Mouse (Mus musculus): ENCODE results near the gene Cldn2. TPM values are rescaled to one million over a fixed set of nuclear protein-coding genes. Genes with fewer than 3 reads are reported as not detected.

Gene Cldn2
- polyA plus RNA-seq, 1 experiment from 2014 or later: 0.68 TPM

DNA sequence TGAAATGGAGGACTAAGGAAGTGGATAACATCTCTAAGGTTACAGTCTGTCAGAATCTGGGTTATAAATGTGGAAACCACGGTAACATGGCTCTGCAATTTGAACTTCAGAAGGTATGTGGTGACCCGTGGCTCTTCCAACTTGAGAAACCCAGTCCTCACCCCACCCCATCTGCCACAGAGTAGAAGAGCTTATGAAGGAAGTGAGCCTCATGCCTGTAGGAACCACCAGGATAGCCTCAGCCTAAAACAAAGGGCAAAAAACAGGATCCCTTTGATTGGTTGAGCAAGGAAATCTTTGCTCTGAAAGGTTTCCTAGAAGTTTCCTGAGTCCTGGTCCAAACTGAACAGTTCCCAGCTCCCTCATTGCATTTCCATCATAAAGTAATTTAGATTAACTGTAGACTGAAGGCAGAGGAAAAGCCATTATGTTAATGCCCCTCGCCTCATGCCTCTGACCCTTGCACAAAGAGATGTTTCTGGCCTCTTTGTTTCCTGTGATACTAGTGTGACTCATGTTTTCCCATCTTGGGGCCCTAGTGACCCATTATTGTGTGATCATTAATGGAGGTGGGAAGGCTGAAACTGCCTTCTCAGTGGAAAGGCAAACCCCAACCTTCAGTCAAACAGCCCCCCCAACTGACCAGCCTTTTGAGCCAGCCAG lies 12.1 kb downstream of the Cldn2 start:
- Histone ChIP-seq H3K27ac (no peak overlapping the region), H3K4me1 (no peaks in the 10 kb centered on the region), H3K36me3 (no peaks in the 10 kb centered on the region), H3K9ac (no peak overlapping the region), H3K9me3 (replicated peaks) (no peaks in the 10 kb centered on the region), H3K4me2 (replicated peaks) (no peak overlapping the region), H3K4me3 (no peak overlapping the region), H3K27me3 (peaks cover 8% of the 10 kb centered on the region; the same call in 1 of the 2 replicates)
- no peak for ATAC-seq (ENCODE audit: low FRiP score)
- 53% methylated on average over 3 of the region's 3 CpGs for WGBS

DNA sequence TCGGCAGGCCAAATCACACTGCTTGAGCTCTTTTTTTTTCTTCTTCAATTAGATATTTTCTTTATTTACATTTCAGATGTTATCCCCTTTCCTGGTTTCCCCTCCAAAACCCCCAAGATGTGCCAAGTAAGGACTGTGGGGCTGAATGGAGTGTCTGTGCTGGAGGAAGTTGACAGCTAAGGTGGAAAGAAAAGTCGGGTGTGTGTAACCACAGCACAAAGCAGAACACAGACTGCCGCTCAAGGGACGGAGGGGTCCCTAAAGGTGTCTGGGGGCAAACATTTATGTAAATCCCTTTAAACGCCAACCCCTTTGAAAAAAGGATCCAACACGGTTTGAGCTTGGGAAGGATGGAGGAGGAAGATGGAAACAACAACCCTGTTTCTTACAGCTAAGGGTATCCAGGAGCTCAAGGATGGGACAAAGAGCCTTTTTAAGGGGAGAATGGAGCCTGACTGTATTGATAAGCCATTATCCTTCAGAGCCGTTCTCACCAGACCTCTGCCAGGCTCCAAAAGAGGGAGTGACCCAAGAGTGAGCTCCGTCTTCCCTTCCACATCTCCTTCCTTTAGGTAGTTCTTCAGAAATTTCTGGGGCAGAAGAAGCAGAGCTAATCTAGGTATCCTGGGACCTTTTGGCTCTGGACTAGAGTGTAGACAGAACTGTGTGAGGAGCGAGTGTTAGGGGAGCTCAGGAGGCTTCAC lies 12.8 kb downstream of the Cldn2 start:
- Histone ChIP-seq H3K27ac (no peak overlapping the region), H3K36me3 (no peaks in the 10 kb centered on the region), H3K9me3 (replicated peaks) (no peaks in the 10 kb centered on the region), H3K9ac (no peak overlapping the region), H3K4me2 (replicated peaks) (no peak overlapping the region), H3K27me3 (peaks cover 8% of the 10 kb centered on the region; the same call in 1 of the 2 replicates), H3K4me1 (no peaks in the 10 kb centered on the region), H3K4me3 (no peak overlapping the region)
- no peak for ATAC-seq (ENCODE audit: low FRiP score)
- WGBS: 68% methylated on average over 9 of the region's 9 CpGs

DNA sequence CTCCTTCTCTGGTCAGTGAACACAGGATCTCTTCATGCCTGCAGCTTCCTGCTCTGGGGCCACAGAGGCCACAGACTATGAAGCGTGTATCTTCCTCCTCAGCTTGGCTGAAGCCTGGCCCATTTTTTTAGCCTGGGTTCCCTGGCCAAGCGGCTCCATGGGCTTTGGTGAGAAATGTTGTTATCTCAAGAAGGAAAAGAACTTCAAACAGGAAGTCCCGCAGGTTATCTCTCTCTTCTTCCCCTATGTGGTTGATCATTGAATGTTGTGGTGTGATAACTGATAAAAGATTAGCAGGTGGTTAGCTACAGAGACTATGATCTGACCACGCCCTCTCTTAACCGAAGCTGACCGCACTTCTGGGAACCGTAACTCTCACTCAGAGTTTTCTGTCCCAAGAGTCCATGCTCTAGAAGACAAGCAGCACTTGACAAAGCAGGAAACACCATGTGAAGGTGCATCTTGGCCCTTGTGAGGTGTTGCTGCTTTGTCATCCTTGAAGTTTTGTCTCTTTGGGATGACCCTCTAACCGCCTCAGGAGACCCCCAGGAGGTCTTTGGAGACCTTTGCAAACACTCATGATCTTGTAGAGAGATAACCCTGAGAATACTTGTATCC lies 13.5 kb downstream of the Cldn2 start:
- H3K4me3 ChIP-seq: no peak overlapping the region
- no peak overlapping the region for H3K4me2 ChIP-seq (replicated peaks)
- H3K9ac ChIP-seq: no peak overlapping the region
- H3K4me1 ChIP-seq: no peaks in the 10 kb centered on the region
- H3K9me3 ChIP-seq (replicated peaks): no peaks in the 10 kb centered on the region
- ATAC-seq (ENCODE audit: low FRiP score): no peak
- H3K27ac ChIP-seq: no peak overlapping the region
- H3K36me3 ChIP-seq: no peaks in the 10 kb centered on the region
- 89% methylated on average over 8 of the region's 8 CpGs for WGBS
- peaks cover 8% of the 10 kb centered on the region; the same call in 1 of the 2 replicates for H3K27me3 ChIP-seq

DNA sequence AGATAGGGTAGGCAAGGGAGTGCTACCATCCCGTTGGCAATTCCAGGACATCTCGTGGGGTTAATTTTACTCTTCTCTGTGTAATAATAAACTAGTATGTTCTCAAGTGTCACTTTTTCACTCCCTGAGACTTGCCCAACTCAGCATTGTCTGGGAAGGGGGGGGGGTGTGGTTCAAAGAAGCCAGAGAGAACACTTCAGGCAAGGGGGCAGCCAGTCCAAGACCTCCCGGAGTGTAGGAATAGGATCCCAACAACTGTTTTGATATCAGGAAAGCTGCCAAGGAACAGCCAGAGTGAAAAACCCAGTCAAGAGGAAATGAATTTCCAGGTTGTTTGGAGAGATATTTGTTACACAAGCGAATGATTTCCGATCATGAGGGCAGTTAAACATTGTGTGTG lies 14.6 kb downstream of the Cldn2 start:
- Histone ChIP-seq H3K27me3 (peaks cover 8% of the 10 kb centered on the region; the same call in 1 of the 2 replicates), H3K9ac (no peak overlapping the region), H3K9me3 (replicated peaks) (no peaks in the 10 kb centered on the region), H3K4me1 (no peaks in the 10 kb centered on the region), H3K4me2 (replicated peaks) (no peak overlapping the region), H3K4me3 (no peak overlapping the region), H3K36me3 (no peaks in the 10 kb centered on the region), H3K27ac (no peak overlapping the region)
- WGBS: 77% methylated on average over 5 of the region's 5 CpGs
- no peak for ATAC-seq (ENCODE audit: low FRiP score)

DNA sequence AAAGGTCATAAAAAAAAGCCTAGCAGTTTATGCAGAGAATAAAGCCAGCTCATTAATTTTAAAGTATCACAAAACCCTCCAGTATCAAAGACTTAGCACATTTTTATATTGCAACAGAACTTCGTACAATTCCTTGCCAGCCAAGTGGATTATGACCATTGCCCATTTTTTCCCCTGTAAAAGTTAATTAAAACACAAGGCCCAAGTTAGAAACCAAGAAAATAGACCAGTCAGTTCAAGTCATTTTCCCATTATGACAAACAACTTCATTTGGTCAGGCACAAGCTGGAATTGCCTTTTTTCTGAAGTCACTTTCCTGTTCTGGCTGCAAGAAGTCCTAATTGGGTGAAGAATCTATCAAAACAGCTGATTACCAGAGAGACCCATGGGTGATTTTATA lies 24.8 kb downstream of the Cldn2 start:
- H3K4me2 ChIP-seq (replicated peaks): no peak overlapping the region
- H3K4me3 ChIP-seq: no peak overlapping the region
- no peaks in the 10 kb centered on the region for H3K4me1 ChIP-seq
- H3K36me3 ChIP-seq: no peaks in the 10 kb centered on the region
- WGBS: 90% methylated on average over 1 of the region's 1 CpGs
- H3K9ac ChIP-seq: no peak overlapping the region
- peaks cover 3% of the 10 kb centered on the region; the same call in 1 of the 2 replicates for H3K27me3 ChIP-seq
- no peaks in the 10 kb centered on the region for H3K9me3 ChIP-seq (replicated peaks)
- no peak for ATAC-seq (ENCODE audit: low FRiP score)
- no peak overlapping the region for H3K27ac ChIP-seq

DNA sequence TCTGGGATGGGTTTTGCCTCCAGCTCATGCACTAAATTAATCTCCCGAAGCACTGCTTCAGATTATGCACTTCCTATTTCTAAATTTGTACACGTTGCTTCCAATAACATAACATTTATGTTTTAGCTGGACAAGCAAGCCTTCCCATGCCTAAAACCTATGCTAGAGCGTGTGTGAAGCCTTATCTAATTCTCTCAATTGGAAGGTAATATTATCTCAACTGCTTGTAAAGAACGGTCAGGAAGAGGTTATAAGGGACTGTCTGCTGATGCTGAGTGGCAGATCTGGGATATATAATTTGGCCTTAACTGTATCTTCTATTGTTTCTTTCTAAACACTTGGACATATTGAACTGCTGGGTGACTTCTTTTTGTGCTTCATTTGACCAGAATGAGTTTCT lies 26.3 kb downstream of the Cldn2 start:
- Histone ChIP-seq H3K9ac (no peak overlapping the region), H3K9me3 (replicated peaks) (no peaks in the 10 kb centered on the region), H3K4me3 (no peak overlapping the region), H3K4me2 (replicated peaks) (no peak overlapping the region), H3K36me3 (no peaks in the 10 kb centered on the region), H3K4me1 (no peaks in the 10 kb centered on the region), H3K27ac (no peak overlapping the region), H3K27me3 (no peaks in the 10 kb centered on the region; the same call in 1 of the 2 replicates)
- ATAC-seq (ENCODE audit: low FRiP score): no peak
- WGBS: 86% methylated on average over 4 of the region's 4 CpGs

DNA sequence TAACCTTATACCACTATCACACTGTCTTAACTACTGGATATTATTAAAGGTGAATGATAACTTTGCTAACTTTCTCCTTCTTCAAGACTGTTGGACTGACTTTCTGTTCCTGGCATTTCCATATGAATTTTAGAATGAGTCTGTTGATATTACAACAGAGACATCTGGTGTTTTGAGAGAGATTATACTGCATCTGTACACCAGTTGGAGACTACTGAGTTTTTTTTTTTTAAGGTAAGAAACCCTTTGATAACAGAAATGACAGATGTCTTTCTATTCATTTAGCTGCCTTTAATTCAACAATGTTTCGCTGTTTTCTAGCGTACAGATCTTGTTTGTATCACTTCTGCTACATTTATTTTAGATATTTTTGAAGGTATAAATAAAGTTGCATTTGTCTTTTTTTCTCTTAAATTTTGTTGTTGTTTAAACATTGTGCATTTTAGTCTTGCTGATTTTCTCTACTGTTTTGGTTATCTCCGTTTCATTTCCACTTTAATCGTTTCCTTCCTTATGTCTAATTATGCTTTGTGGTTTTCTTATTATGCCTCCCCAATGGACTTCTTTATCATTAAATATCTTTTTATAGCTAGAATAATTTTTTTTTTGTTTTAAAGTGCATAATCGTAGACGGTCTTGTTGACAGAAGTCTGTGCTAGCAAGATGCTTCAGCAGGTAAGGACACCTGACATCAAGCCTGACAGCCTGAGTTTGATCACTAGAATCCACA lies 27.9 kb downstream of the Cldn2 start:
- Histone ChIP-seq H3K27ac (no peak overlapping the region), H3K9ac (no peak overlapping the region), H3K36me3 (no peaks in the 10 kb centered on the region), H3K27me3 (no peaks in the 10 kb centered on the region; the same call in 1 of the 2 replicates), H3K4me3 (no peak overlapping the region), H3K4me1 (no peaks in the 10 kb centered on the region), H3K9me3 (replicated peaks) (no peaks in the 10 kb centered on the region), H3K4me2 (replicated peaks) (no peak overlapping the region)
- no peak for ATAC-seq (ENCODE audit: low FRiP score)
- WGBS: 92% methylated on average over 6 of the region's 6 CpGs

DNA sequence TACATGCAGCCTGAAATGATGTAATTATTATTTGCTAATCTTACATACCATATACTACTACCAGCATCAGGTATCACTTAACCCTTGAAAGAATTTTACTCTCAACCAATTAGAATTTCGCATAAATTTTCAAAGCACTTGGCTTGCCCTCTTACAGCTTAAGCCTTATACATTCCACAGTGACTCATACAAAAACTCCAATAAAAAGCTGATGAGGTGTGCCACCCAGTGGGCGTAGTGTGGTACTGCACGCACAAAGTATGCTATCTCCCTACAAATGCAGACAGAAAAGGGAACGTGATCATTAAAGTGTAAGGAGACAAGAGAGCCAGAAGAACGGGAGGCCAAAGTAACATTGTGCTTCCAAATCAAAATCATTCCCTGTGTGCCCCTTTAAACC lies 31.8 kb downstream of the Cldn2 start:
- H3K27ac ChIP-seq: no peak overlapping the region
- WGBS: 27% methylated on average over 5 of the region's 5 CpGs
- ATAC-seq (ENCODE audit: low FRiP score): no peak

DNA sequence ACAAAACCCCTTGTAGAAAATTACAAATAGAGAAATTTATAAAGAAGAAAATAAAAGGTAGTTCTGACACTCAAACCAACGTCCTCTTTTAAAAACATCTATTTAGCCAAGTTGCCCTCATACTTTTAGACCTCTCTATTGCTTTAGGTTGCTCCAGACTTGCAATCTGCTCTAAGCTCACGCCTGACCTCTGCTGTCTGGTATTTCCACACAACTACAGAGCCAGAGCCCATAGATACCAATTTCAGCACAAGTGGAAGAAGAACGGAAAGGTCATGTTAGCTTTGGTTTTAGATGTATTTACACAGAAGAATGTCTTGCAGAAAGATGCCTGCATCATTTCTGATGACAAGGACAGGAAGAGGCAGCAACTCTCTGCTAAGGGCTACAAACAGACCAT lies 38.4 kb downstream of the Cldn2 start:
- Histone ChIP-seq H3K27me3 (no peaks in the 10 kb centered on the region), H3K27ac (no peak overlapping the region), H3K36me3 (no peaks in the 10 kb centered on the region), H3K4me3 (no peak overlapping the region), H3K9me3 (replicated peaks) (no peaks in the 10 kb centered on the region), H3K4me2 (replicated peaks) (no peak overlapping the region), H3K4me1 (no peaks in the 10 kb centered on the region), H3K9ac (no peak overlapping the region)
- no peak for ATAC-seq (ENCODE audit: low FRiP score)
- 48% methylated on average over 3 of the region's 3 CpGs for WGBS

More for the DNA sequence above, 31.8 kb downstream of the Cldn2 start:
- no peaks in the 10 kb centered on the region for H3K27me3 ChIP-seq
- H3K9ac ChIP-seq: no peak overlapping the region
- H3K4me1 ChIP-seq: no peaks in the 10 kb centered on the region
- H3K4me3 ChIP-seq: no peak overlapping the region
- no peak overlapping the region for H3K4me2 ChIP-seq (replicated peaks)
- H3K9me3 ChIP-seq (replicated peaks): no peaks in the 10 kb centered on the region
- H3K36me3 ChIP-seq: no peaks in the 10 kb centered on the region

DNA sequence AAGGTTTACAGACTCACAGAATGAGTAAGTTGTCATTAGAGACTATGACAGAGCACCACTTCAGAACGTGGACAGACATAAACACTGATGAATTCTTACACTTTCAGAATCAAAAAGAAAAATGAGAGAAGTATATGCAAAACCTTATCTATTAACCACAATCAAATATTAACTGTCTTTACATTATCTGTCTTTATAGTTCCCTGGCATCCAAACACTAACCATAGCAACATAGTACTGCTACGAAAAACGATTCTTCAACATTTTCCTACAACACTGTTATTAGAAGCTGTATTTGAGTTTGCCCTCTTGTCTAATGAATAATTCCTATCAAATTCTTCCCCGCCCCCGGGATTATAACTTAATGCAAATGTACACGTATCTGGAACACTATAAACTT lies 40.5 kb downstream of the Cldn2 start:
- Histone ChIP-seq H3K27me3 (no peaks in the 10 kb centered on the region), H3K4me3 (no peak overlapping the region), H3K4me1 (no peaks in the 10 kb centered on the region), H3K36me3 (no peaks in the 10 kb centered on the region), H3K9me3 (replicated peaks) (no peaks in the 10 kb centered on the region), H3K9ac (no peak overlapping the region), H3K27ac (no peak overlapping the region), H3K4me2 (replicated peaks) (no peak overlapping the region)
- WGBS: 81% methylated on average over 6 of the region's 6 CpGs
- ATAC-seq (ENCODE audit: low FRiP score): no peak

DNA sequence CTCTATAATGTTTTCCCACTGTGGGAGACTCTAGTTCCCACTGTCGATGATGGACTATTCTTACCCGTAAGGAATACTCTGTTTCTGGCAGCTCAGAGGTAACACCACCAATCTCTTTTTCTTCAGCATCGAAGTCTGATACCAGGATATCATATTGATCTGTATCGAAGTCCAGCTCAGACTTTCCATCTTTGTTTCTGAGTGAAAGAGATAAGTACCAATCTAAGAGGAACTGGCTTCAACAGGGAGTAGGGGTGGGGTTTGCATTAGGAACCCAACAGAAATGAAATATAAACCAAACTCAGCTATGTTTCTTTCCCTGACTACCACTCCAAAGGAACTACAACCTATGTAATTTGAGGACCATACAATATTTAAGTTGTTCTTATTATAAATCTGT lies 54.2 kb downstream of the Cldn2 start:
- Histone ChIP-seq H3K4me2 (replicated peaks) (no peak overlapping the region), H3K9me3 (replicated peaks) (no peaks in the 10 kb centered on the region), H3K27me3 (no peaks in the 10 kb centered on the region), H3K4me3 (no peak overlapping the region), H3K4me1 (no peaks in the 10 kb centered on the region), H3K36me3 (no peaks in the 10 kb centered on the region), H3K27ac (no peak overlapping the region), H3K9ac (no peak overlapping the region)
- ATAC-seq (ENCODE audit: low FRiP score): no peak
- WGBS: 83% methylated on average over 4 of the region's 4 CpGs

DNA sequence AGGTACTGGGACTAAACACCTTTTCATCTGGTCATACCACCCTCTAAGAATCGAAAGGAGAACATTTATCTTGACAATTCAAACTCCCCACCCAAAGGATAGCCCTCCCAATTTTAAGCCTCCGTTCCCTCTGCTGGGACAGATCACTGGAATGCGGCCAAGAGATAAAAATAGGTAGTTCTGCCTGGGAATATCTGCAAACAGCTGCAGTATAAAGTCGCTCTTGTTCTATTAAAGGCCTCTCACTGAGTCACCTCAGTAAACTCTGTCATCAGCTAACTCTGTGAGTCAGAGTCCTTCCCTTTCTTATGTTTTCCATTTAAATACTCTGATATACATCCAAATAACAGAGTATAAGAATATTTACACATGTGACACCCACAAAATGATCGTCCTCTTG lies 58.8 kb downstream of the Cldn2 start:
- 81% methylated on average over 5 of the region's 5 CpGs for WGBS
- no peak for ATAC-seq (ENCODE audit: low FRiP score)

More for the DNA sequence above, 58.8 kb downstream of the Cldn2 start:
- H3K9ac ChIP-seq: no peak overlapping the region
- H3K36me3 ChIP-seq: no peaks in the 10 kb centered on the region
- H3K4me2 ChIP-seq (replicated peaks): no peak overlapping the region
- no peak overlapping the region for H3K27ac ChIP-seq
- no peak overlapping the region for H3K4me3 ChIP-seq
- H3K9me3 ChIP-seq (replicated peaks): no peaks in the 10 kb centered on the region
- no peaks in the 10 kb centered on the region for H3K4me1 ChIP-seq
- peaks cover 3% of the 10 kb centered on the region; the same call in 1 of the 2 replicates for H3K27me3 ChIP-seq

All from hindbrain, embryonic 12.5 days (tissue).